Mouse (Mus musculus): ENCODE measurements around the gene Serinc5. TPM values are rescaled to one million over a fixed set of nuclear protein-coding genes. Genes with fewer than 3 reads are reported as not detected.
A peak's percentile ranks its signal among the peaks of the same experiment; 100 is the strongest.
"Not testable (repeated sequence)": the region's sequence is repeated elsewhere in the genome, so short reads cannot be mapped to it uniquely, and the experiment has no call there.

Serinc5 gene
- polyA plus RNA-seq, 1 experiment from 2014 or later = 19.3 TPM

- H3K9me3 ChIP-seq (replicated peaks; ENCODE audit: control insufficient read depth, low read length, poor library complexity, severe bottlenecking) = no peaks in the 10 kb centered on the region
- H3K4me2 ChIP-seq (ENCODE audit: low read length) = no peak overlapping the region
- WGBS = 74% methylated on average over 4 of the region's 4 CpGs
- H3K27me3 ChIP-seq (ENCODE audit: control insufficient read depth, insufficient read depth, low read depth, low read length) = no peaks in the 10 kb centered on the region
- H3K4me3 ChIP-seq (ENCODE audit: low read depth, low read length) = no peak overlapping the region
- no peak overlapping the region for H3K9ac ChIP-seq (ENCODE audit: low read depth, low read length)
- no peak for ATAC-seq
- H3K27ac ChIP-seq (ENCODE audit: low read length) = no peak overlapping the region
- no peaks in the 10 kb centered on the region for H3K4me1 ChIP-seq (ENCODE audit: control insufficient read depth, insufficient read depth, low read length)
- 0 out of 2 replicates have a peak, but pooled peaks cover 3% of the 10 kb centered on the region for H3K36me3 ChIP-seq (ENCODE audit: control insufficient read depth, insufficient read depth, low read length)
These were observed 72.6 kb downstream of the Serinc5 start for GRCm38 (mm10) chr13:92683464-92683863.

GRCm38 (mm10) chr13:92684310-92684709 is 73.4 kb downstream of the Serinc5 start:
- H3K9me3 ChIP-seq (replicated peaks; ENCODE audit: control insufficient read depth, low read length, poor library complexity, severe bottlenecking) = no peaks in the 10 kb centered on the region
- 89% methylated on average over 4 of the region's 4 CpGs for WGBS
- H3K4me1 ChIP-seq (ENCODE audit: control insufficient read depth, insufficient read depth, low read length) = no peaks in the 10 kb centered on the region
- H3K27me3 ChIP-seq (ENCODE audit: control insufficient read depth, insufficient read depth, low read depth, low read length) = no peaks in the 10 kb centered on the region
- no peak overlapping the region for H3K4me2 ChIP-seq (ENCODE audit: low read length)
- H3K36me3 ChIP-seq (ENCODE audit: control insufficient read depth, insufficient read depth, low read length) = 0 out of 2 replicates have a peak, but pooled peaks cover 3% of the 10 kb centered on the region
- no peak overlapping the region for H3K4me3 ChIP-seq (ENCODE audit: low read depth, low read length)
- ATAC-seq = no peak
- no peak overlapping the region for H3K27ac ChIP-seq (ENCODE audit: low read length)
- no peak overlapping the region for H3K9ac ChIP-seq (ENCODE audit: low read depth, low read length)

DNA sequence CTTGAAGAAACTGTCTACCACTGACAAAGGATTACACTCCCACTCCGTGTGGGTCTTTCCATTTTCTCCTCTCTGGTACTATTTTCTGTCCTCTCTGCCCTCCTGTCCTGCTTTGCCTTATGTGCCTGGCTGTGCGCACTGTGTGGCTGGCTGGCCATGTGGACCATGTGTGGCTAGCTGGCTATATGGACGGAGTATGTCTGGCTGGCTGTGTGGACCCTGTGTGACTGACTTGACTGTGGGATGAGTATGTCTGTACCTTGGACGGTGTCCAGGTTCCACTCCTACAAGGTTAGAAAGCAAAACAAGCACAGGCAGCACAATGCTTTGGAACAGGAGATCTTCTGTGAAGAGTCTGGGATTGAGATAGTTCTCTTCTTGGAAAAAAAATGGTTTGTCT is 74.4 kb downstream of the Serinc5 start:
- Histone ChIP-seq H3K4me2 (ENCODE audit: low read length) (no peak overlapping the region), H3K4me1 (ENCODE audit: control insufficient read depth, insufficient read depth, low read length) (no peaks in the 10 kb centered on the region), H3K27ac (ENCODE audit: low read length) (no peak overlapping the region), H3K36me3 (ENCODE audit: control insufficient read depth, insufficient read depth, low read length) (0 out of 2 replicates have a peak, but pooled peaks cover 3% of the 10 kb centered on the region), H3K4me3 (ENCODE audit: low read depth, low read length) (no peak overlapping the region), H3K9me3 (replicated peaks; ENCODE audit: control insufficient read depth, low read length, poor library complexity, severe bottlenecking) (no peaks in the 10 kb centered on the region), H3K27me3 (ENCODE audit: control insufficient read depth, insufficient read depth, low read depth, low read length) (no peaks in the 10 kb centered on the region), H3K9ac (ENCODE audit: low read depth, low read length) (no peak overlapping the region)
- no peak for ATAC-seq
- 93% methylated on average over 4 of the region's 4 CpGs for WGBS

DNA sequence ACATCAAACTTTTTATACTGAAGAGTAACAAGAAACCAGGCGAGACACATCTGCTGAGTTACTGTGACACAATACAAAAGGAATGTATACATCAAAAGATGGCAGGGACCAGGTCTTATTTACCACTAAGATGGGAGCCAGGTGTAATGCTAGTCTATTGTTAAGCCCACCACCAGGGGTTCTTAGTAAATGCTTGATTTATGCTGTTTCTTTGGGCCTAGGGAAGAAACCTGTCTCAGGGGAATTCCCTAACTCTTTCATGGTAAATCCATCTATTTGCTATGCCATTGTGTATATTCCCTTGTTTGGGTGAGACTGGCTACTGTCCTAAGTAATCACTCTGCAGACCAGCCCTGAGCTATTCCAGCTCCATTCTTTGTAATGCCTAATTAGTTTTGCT is 76.3 kb downstream of the Serinc5 start:
- WGBS = 85% methylated on average over 1 of the region's 1 CpGs
- H3K36me3 ChIP-seq (ENCODE audit: control insufficient read depth, insufficient read depth, low read length); H3K4me2 ChIP-seq (ENCODE audit: low read length); H3K27me3 ChIP-seq (ENCODE audit: control insufficient read depth, insufficient read depth, low read depth, low read length); H3K9ac ChIP-seq (ENCODE audit: low read depth, low read length); H3K9me3 ChIP-seq (replicated peaks; ENCODE audit: control insufficient read depth, low read length, poor library complexity, severe bottlenecking); H3K4me1 ChIP-seq (ENCODE audit: control insufficient read depth, insufficient read depth, low read length); H3K4me3 ChIP-seq (ENCODE audit: low read depth, low read length); H3K27ac ChIP-seq (ENCODE audit: low read length); ATAC-seq: not testable (repeated sequence)

DNA sequence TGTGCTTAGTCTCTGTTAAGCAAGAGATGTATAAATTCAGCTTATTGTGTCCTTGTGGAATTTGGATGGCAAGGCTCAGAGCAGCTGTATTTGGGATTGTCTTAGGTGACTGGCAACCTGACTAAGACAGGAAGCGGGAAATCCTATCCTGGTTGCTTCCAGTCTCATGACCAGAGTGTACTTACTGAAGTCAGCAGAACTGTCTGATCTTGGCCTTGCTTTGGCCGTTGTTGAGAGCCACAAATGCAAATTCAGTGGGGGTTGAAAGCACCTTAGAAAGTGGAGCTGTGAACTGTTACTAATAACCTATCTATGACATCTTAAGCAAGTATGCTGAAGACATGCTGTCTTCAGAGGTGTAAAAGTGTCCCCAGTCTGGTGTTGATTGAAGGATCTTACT is 78.2 kb downstream of the Serinc5 start:
- no peak overlapping the region for H3K4me3 ChIP-seq (ENCODE audit: low read depth, low read length)
- H3K27ac ChIP-seq (ENCODE audit: low read length) = no peak overlapping the region
- H3K9me3 ChIP-seq (replicated peaks; ENCODE audit: control insufficient read depth, low read length, poor library complexity, severe bottlenecking) = no peaks in the 10 kb centered on the region
- no peak for ATAC-seq
- H3K9ac ChIP-seq (ENCODE audit: low read depth, low read length) = no peak overlapping the region
- no peak overlapping the region for H3K4me2 ChIP-seq (ENCODE audit: low read length)
- 0 out of 2 replicates have a peak, but pooled peaks cover 3% of the 10 kb centered on the region for H3K36me3 ChIP-seq (ENCODE audit: control insufficient read depth, insufficient read depth, low read length)
- WGBS = 89% methylated on average over 2 of the region's 2 CpGs
- no peaks in the 10 kb centered on the region for H3K27me3 ChIP-seq (ENCODE audit: control insufficient read depth, insufficient read depth, low read depth, low read length)
- H3K4me1 ChIP-seq (ENCODE audit: control insufficient read depth, insufficient read depth, low read length) = no peaks in the 10 kb centered on the region

GRCm38 (mm10) chr13:92693866-92694550 is 83.1 kb downstream of the Serinc5 start:
- Histone ChIP-seq H3K9me3 (replicated peaks; ENCODE audit: control insufficient read depth, low read length, poor library complexity, severe bottlenecking) (no peaks in the 10 kb centered on the region), H3K9ac (ENCODE audit: low read depth, low read length) (no peak overlapping the region), H3K27ac (ENCODE audit: low read length) (no peak overlapping the region), H3K27me3 (ENCODE audit: control insufficient read depth, insufficient read depth, low read depth, low read length) (no peaks in the 10 kb centered on the region), H3K36me3 (ENCODE audit: control insufficient read depth, insufficient read depth, low read length) (no peaks in the 10 kb centered on the region), H3K4me2 (ENCODE audit: low read length) (no peak overlapping the region), H3K4me1 (ENCODE audit: control insufficient read depth, insufficient read depth, low read length) (0 out of 2 replicates have a peak, but pooled peaks cover 4% of the 10 kb centered on the region), H3K4me3 (ENCODE audit: low read depth, low read length) (no peak overlapping the region)
- ATAC-seq = no peak
- 81% methylated on average over 10 of the region's 10 CpGs for WGBS

DNA sequence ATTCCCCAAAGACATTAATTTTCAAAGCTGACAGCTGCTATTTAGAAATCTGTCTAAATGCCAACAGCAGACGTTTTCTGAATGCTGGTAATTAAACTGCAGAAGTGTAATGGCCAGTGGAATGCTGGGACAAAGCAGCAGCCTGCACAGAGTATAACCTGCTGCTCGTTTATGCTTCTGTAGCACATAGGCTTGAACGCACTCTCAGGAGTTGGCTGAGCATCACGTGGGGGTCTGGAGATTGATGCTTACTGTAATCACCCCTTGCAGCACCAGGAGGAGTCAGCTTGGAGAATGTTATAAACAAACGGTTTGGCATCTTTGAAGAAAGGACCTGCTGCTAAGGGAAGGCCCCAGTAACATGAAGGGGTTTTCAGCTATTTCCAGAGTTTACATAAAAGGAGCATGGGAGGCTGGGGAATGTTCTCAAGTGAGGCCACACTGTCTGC is 85.6 kb downstream of the Serinc5 start:
- no peaks in the 10 kb centered on the region for H3K9me3 ChIP-seq (replicated peaks; ENCODE audit: control insufficient read depth, low read length, poor library complexity, severe bottlenecking)
- no peaks in the 10 kb centered on the region for H3K27me3 ChIP-seq (ENCODE audit: control insufficient read depth, insufficient read depth, low read depth, low read length)
- no peak overlapping the region for H3K27ac ChIP-seq (ENCODE audit: low read length)
- ATAC-seq = peak; percentile 88
- H3K9ac ChIP-seq (ENCODE audit: low read depth, low read length) = no peak overlapping the region
- no peaks in the 10 kb centered on the region for H3K36me3 ChIP-seq (ENCODE audit: control insufficient read depth, insufficient read depth, low read length)
- H3K4me3 ChIP-seq (ENCODE audit: low read depth, low read length) = no peak overlapping the region
- 0 out of 2 replicates have a peak, but pooled peaks cover 4% of the 10 kb centered on the region for H3K4me1 ChIP-seq (ENCODE audit: control insufficient read depth, insufficient read depth, low read length)
- H3K4me2 ChIP-seq (ENCODE audit: low read length) = no peak overlapping the region
- 29% methylated on average over 5 of the region's 5 CpGs for WGBS

GRCm38 (mm10) chr13:92697141-92697540 is 86.2 kb downstream of the Serinc5 start:
- Histone ChIP-seq H3K27me3 (ENCODE audit: control insufficient read depth, insufficient read depth, low read depth, low read length) (no peaks in the 10 kb centered on the region), H3K9me3 (replicated peaks; ENCODE audit: control insufficient read depth, low read length, poor library complexity, severe bottlenecking) (no peaks in the 10 kb centered on the region), H3K36me3 (ENCODE audit: control insufficient read depth, insufficient read depth, low read length) (no peaks in the 10 kb centered on the region), H3K9ac (ENCODE audit: low read depth, low read length) (no peak overlapping the region), H3K4me1 (ENCODE audit: control insufficient read depth, insufficient read depth, low read length) (0 out of 2 replicates have a peak, but pooled peaks cover 4% of the 10 kb centered on the region), H3K4me2 (ENCODE audit: low read length) (no peak overlapping the region), H3K4me3 (ENCODE audit: low read depth, low read length) (no peak overlapping the region), H3K27ac (ENCODE audit: low read length) (0 out of 2 replicates have a peak overlapping the region, but pooled peaks have one; percentile 14)
- ATAC-seq = no peak
- WGBS = 82% methylated on average over 4 of the region's 4 CpGs

DNA sequence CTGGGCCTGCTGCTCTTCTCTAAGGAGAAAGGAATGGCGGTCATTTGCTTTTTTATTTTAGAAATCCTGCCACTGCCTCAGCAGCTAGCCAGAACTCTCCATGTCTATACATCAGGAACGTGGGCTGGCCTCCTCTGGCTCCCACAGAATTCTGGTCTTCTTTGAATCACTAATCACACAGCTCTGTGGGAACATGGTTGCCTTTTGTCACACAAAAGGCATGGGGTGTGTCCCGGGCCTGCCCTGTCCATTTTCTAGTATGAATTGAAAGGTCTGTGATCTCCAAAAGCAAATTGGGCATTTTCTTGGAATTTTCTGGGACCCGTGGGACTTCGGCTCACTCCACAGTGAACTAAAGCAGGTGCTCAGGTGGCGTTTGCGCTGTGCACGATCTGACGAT is 87.9 kb downstream of the Serinc5 start:
- H3K9ac ChIP-seq (ENCODE audit: low read depth, low read length) = no peak overlapping the region
- H3K4me1 ChIP-seq (ENCODE audit: control insufficient read depth, insufficient read depth, low read length) = 0 out of 2 replicates have a peak, but pooled peaks cover 4% of the 10 kb centered on the region
- no peak for ATAC-seq
- 46% methylated on average over 9 of the region's 9 CpGs for WGBS
- no peak overlapping the region for H3K4me2 ChIP-seq (ENCODE audit: low read length)
- H3K27me3 ChIP-seq (ENCODE audit: control insufficient read depth, insufficient read depth, low read depth, low read length) = no peaks in the 10 kb centered on the region
- no peaks in the 10 kb centered on the region for H3K9me3 ChIP-seq (replicated peaks; ENCODE audit: control insufficient read depth, low read length, poor library complexity, severe bottlenecking)
- H3K27ac ChIP-seq (ENCODE audit: low read length) = no peak overlapping the region
- no peaks in the 10 kb centered on the region for H3K36me3 ChIP-seq (ENCODE audit: control insufficient read depth, insufficient read depth, low read length)
- H3K4me3 ChIP-seq (ENCODE audit: low read depth, low read length) = no peak overlapping the region
